Mouse (Mus musculus) intestine, embryonic 16.5 days (tissue): Measurements from ENCODE around the gene Atg7. TPM values are rescaled to one million over a fixed set of nuclear protein-coding genes. Genes with fewer than 3 reads are reported as not detected.

Experiments used
- ATAC-seq: fragments of 200-750 bp; cut with Nextera tagmentation; 2 replicates; pipeline ENCODE4 v1.8.0; 2017; ENCODE audit warnings: moderate TSS enrichment, moderate library complexity
- H3K27ac ChIP-seq: fragments of 300-500 bp; sonication (generic); 2 replicates; pipeline ENCODE4 v1.5.1; 2014; ENCODE audit warnings: mild to moderate bottlenecking, low read length
- H3K27me3 ChIP-seq: fragments of 300-500 bp; sonication (generic); replicated peaks from 2 replicates; pipeline ENCODE4 v1.6.1; 2014; ENCODE audit warnings: low read length, control low read depth, mixed read lengths; ENCODE audit not compliant: control insufficient read depth, insufficient read depth
- H3K36me3 ChIP-seq: fragments of 300-500 bp; sonication (generic); 2 replicates; pipeline ENCODE4 v1.6.1; 2014; ENCODE audit warnings: low read length, control low read depth; ENCODE audit not compliant: control insufficient read depth, insufficient read depth
- H3K4me1 ChIP-seq: fragments of 300-500 bp; sonication (generic); 2 replicates; pipeline ENCODE4 v1.6.1; 2014; ENCODE audit warnings: low read length, control low read depth, mixed read lengths; ENCODE audit not compliant: control insufficient read depth, insufficient read depth
- H3K4me2 ChIP-seq: fragments of 300-500 bp; sonication (generic); 2 replicates; pipeline ENCODE4 v1.6.1; 2014; ENCODE audit warnings: low read depth, low read length, control low read depth
- H3K4me3 ChIP-seq: fragments of 300-500 bp; sonication (generic); 2 replicates; pipeline ENCODE4 v1.5.1; 2014; ENCODE audit warnings: mild to moderate bottlenecking, low read length
- H3K9ac ChIP-seq: fragments of 300-500 bp; sonication (generic); 2 replicates; pipeline ENCODE4 v1.6.1; 2014; ENCODE audit warnings: low read depth, low read length
- H3K9me3 ChIP-seq: fragments of 300-500 bp; sonication (generic); 2 replicates; pipeline ENCODE4 v1.6.1; 2016; ENCODE audit warnings: low read length, control low read depth; ENCODE audit not compliant: control insufficient read depth
- whole genome bisulfite sequencing: fragments of 180-500 bp; shearing (Covaris S2); extraction: QIAGEN DNeasy Blood & Tissue Kit; methylation state at CpG from one replicate; pipeline ENCODE4 v1.1.7; 2014; 5-methylcytosine and 5-hydroxymethylcytosine counted together
- polyA plus RNA-seq: library from polyadenylated mRNA; unstranded; fragments of >200 nt; fragmentation: Nextera tagmentation; extraction: Ambion mirVana; gene quantifications from 2 replicates; pipeline ENCODE4 v1.2.1, GENCODE M21; 2015

Atg7 gene
- polyA plus RNA-seq, 1 experiment from 2014 or later: 25.5 TPM

DNA sequence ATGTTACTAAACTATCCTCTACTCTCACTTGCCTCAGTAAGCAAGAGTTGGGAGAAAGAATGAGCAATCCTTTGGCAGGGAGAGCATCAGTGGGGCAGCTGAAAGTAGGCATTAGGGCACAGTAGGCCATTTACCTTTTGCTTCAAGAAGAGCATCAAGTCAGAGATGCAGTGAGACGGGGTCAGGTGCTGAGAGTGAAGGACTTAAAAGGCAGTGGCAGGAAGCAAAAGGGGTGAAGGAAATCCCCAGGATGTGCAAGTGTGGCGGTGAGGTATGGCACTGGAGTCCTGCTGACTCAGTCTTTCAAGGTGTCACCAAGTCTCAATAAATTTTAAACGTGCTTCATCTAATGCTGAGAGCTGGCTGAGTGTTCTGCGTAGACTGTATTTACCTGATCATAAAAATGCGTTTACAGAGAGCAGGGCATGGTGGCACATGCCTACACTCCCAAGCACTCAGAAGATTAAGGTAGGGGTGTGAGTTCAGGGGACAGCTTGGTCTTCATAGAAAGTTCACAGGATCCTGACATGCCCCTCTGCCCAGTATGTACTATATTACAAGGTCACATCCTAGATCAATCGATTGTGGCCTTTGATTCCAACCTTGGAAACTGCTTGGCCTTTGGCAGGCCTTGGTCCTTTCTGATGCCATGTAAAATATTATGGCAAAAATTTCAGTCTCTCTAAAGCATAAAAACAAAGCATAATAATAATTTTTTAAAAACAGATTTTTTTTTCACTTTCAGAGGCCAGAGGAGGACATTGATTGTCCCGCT, 14.1 kb downstream of the Atg7 start:
- no peak overlapping the region for H3K4me2 ChIP-seq
- H3K27ac ChIP-seq: no peak overlapping the region
- no peak overlapping the region for H3K9ac ChIP-seq
- 80% methylated on average over 7 of the region's 7 CpGs for WGBS
- no peaks in the 10 kb centered on the region for H3K36me3 ChIP-seq
- no peak for ATAC-seq
- peaks cover 9% of the 10 kb centered on the region; the same call in 1 of the 2 replicates for H3K4me1 ChIP-seq
- no peak overlapping the region for H3K4me3 ChIP-seq
- H3K27me3 ChIP-seq: no peaks in the 10 kb centered on the region
- no peaks in the 10 kb centered on the region for H3K9me3 ChIP-seq

DNA sequence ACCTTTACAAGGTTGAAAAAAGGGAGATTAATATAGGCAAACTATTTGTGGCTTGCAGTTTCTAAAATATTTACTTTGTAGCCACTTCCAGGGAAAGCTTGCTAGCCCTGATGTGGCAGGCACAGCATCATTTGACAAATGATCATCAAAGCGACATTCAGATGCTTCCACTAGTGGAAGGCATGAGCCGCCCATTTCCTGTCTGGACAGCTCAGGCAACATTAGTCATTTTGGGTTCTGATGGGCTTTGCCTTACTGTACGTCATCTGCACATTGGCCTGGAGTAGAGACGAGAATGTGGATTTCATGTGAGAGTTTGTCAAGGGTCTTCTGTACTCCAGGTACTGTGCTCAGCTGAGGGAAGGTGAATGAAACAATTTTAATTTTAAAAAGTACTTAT, 14.9 kb downstream of the Atg7 start:
- no peak overlapping the region for H3K4me3 ChIP-seq
- H3K4me1 ChIP-seq: 0 out of 2 replicates have a peak, but pooled peaks cover 6% of the 10 kb centered on the region
- H3K36me3 ChIP-seq: no peaks in the 10 kb centered on the region
- no peak overlapping the region for H3K27ac ChIP-seq
- 60% methylated on average over 4 of the region's 4 CpGs for WGBS
- no peak overlapping the region for H3K4me2 ChIP-seq
- no peak overlapping the region for H3K9ac ChIP-seq
- H3K27me3 ChIP-seq: no peaks in the 10 kb centered on the region
- H3K9me3 ChIP-seq: no peaks in the 10 kb centered on the region
- no peak for ATAC-seq

DNA sequence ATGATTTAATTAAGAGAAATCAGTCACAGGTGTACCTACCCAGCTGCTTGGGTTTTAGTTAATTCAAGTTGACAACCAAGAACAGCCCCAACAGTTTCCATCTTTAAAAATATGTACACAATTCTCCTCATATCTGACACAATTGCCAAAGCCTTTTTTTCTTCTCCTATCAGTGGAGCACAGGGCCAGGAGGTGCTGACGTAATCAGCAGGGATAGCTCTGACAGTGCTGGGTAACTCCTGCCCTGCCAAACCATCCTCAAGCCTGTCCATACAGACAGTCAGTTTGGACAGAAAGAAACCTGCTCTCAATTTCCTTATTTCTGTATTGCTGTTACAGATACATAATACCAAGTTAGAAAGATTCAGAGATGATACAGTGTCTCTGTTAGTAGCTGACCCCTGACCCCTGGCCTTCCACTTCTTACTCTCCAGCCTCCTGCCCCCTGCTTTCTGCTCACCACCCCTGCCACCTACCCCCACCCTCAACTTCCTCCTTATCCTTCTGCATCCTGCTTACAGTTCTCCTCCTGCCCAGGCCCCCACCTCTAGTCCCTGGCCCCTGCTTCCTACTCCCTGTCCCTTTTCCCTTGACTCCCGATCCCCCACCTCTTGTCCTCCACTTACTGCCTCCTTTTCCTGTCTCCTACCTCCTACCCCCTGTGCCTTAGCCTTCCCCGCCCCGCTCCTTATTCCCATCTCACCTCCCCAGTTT, 16.5 kb downstream of the Atg7 start:
- no peaks in the 10 kb centered on the region for H3K27me3 ChIP-seq
- no peak overlapping the region for H3K4me3 ChIP-seq
- 0 out of 2 replicates have a peak, but pooled peaks cover 6% of the 10 kb centered on the region for H3K4me1 ChIP-seq
- no peaks in the 10 kb centered on the region for H3K36me3 ChIP-seq
- H3K27ac ChIP-seq: no peak overlapping the region
- WGBS: 67% methylated on average over 4 of the region's 4 CpGs
- H3K4me2 ChIP-seq: no peak overlapping the region
- ATAC-seq: no peak
- H3K9me3 ChIP-seq: no peaks in the 10 kb centered on the region
- H3K9ac ChIP-seq: no peak overlapping the region

DNA sequence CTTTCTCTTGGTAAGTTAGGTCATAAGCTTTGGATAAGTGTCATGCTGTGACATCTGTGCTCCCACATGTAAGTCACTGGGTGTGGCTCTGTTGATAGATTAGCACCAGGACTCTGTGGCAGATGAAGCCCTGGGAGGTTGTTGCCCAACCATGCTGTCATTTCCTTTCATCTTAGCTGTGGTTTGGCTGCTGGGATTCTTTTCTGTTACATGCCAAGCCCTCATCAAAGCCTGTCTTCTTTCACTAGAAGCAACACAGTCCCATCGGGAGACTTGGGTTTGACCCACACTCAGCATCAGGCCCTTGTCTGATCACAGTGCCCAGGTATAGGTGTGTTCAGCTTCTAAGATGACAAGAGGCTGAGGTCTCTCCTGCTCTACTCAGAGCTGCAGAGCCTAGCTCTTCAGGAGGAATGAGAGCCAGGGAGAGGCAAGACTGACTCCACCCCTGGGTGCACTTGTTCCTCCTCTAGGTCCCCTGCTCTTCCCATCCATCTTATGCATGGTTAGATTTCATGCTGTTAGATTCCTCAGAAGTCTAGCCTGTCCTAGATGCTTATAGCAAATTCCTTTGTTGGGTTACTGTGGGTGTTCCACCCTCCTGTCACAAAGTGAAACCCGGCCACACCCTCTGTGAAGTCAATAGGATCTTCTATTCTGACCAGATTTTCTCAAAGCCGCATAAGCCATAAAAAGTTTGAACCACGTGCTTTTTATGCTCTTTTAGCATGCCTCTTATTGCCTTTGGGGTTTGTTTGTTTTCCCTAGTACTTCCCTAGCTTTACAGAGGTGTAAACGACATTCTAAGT, 17.3 kb downstream of the Atg7 start:
- no peak overlapping the region for H3K4me2 ChIP-seq
- peak; percentile 65 for ATAC-seq
- no peak overlapping the region for H3K27ac ChIP-seq
- 39% methylated on average over 5 of the region's 5 CpGs for WGBS
- H3K27me3 ChIP-seq: no peaks in the 10 kb centered on the region
- no peaks in the 10 kb centered on the region for H3K36me3 ChIP-seq
- no peak overlapping the region for H3K9ac ChIP-seq
- H3K9me3 ChIP-seq: no peaks in the 10 kb centered on the region
- H3K4me1 ChIP-seq: 0 out of 2 replicates have a peak, but pooled peaks cover 6% of the 10 kb centered on the region
- H3K4me3 ChIP-seq: no peak overlapping the region

DNA sequence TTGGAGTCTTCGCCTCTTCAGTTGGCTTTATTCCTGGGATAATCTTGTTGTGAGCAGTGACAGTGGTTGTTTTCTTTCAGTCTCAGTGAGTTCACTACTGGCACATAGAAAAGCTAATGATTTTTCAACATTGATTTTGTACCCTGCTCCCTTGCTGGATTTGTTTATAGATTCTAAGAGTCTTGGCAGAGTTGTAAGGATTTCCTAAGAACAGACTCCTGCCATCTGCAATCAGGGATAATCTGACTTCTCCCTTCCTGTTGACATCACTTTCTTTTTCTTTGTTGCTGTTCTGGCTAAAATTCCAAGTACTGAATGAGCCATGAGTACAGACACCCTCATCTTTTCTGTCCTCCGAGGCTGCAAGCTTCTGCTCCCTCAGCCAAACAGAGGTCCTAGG, 20.8 kb downstream of the Atg7 start:
- no peak overlapping the region for H3K4me2 ChIP-seq
- H3K9me3 ChIP-seq: no peaks in the 10 kb centered on the region
- H3K4me3 ChIP-seq: no peak overlapping the region
- H3K4me1 ChIP-seq: 0 out of 2 replicates have a peak, but pooled peaks cover 6% of the 10 kb centered on the region
- H3K36me3 ChIP-seq: no peaks in the 10 kb centered on the region
- no peak overlapping the region for H3K9ac ChIP-seq
- no peak for ATAC-seq
- H3K27me3 ChIP-seq: no peaks in the 10 kb centered on the region
- H3K27ac ChIP-seq: no peak overlapping the region
- WGBS: 74% methylated on average over 2 of the region's 2 CpGs

DNA sequence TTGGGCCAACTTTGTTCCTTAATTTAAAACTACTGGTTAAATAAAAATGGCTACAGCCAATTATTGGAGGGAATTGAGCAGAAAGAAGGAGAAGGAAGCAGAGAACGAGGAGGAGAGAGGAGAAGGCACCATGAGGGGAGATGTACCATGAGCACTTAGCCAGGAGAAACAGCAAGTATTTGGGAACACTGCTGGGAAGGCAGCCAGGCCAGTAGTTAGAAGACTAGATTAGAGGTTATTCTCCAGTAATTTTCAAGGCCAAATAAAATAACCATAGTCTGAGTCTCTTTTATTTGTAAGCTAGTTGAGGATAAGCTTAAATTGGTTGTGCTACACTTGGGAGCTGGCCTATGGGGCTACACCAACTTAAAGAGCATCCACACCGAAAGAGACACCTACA, 21.8 kb downstream of the Atg7 start:
- no peak overlapping the region for H3K4me2 ChIP-seq
- WGBS: 78% methylated on average over 2 of the region's 2 CpGs
- H3K27ac ChIP-seq: no peak overlapping the region
- H3K36me3 ChIP-seq: no peaks in the 10 kb centered on the region
- H3K4me1 ChIP-seq: 0 out of 2 replicates have a peak, but pooled peaks cover 4% of the 10 kb centered on the region
- H3K9me3 ChIP-seq: no peaks in the 10 kb centered on the region
- no peaks in the 10 kb centered on the region for H3K27me3 ChIP-seq
- no peak for ATAC-seq
- no peak overlapping the region for H3K9ac ChIP-seq
- H3K4me3 ChIP-seq: no peak overlapping the region

DNA sequence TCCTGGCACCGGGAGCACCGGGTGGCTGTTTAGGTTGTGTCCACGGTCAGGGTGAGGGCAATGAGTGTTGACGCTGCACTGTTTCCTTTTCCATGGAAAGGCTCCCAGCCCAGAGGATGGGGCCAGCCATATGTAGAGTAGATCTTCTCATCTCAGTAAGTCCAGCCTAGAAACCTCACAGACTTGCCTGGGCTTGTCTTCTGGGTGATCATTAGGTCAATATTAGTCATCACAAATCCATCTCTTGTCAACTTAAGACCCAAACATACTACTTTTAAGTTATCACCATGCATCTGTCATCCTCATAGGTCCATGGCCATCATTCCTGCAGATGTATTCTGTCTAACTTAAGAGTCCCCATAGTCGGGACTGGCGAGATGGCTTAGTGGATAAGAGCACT, 24.6 kb downstream of the Atg7 start:
- Histone ChIP-seq H3K9me3 (no peaks in the 10 kb centered on the region), H3K36me3 (no peaks in the 10 kb centered on the region), H3K4me2 (no peak overlapping the region), H3K4me3 (no peak overlapping the region), H3K27ac (no peak overlapping the region), H3K27me3 (no peaks in the 10 kb centered on the region), H3K4me1 (no peaks in the 10 kb centered on the region), H3K9ac (no peak overlapping the region)
- 89% methylated on average over 6 of the region's 6 CpGs for WGBS
- ATAC-seq: no peak

DNA sequence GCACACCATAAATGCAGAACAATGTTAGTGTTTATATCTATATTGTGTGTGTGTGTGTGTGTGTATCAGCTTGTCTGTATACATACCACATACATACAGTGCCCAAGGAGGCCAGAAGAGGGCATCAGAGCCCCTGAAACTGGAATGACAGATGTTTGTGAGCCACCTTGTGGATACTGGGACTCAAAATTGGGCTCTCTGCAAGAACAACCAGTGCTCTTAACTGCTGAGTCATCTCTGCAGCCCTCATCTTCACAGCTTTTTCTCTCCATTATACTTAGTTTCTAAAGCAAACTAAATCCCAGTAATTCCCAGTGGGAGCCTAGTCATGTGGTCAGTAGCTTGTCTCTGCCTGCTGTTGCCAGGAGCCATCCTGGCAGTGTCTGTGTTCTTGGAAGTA, 31.9 kb downstream of the Atg7 start:
- Histone ChIP-seq H3K36me3 (no peaks in the 10 kb centered on the region), H3K9ac (no peak overlapping the region), H3K9me3 (no peaks in the 10 kb centered on the region), H3K4me1 (no peaks in the 10 kb centered on the region), H3K27ac (no peak overlapping the region), H3K4me3 (no peak overlapping the region), H3K4me2 (no peak overlapping the region), H3K27me3 (no peaks in the 10 kb centered on the region)
- no peak for ATAC-seq

DNA sequence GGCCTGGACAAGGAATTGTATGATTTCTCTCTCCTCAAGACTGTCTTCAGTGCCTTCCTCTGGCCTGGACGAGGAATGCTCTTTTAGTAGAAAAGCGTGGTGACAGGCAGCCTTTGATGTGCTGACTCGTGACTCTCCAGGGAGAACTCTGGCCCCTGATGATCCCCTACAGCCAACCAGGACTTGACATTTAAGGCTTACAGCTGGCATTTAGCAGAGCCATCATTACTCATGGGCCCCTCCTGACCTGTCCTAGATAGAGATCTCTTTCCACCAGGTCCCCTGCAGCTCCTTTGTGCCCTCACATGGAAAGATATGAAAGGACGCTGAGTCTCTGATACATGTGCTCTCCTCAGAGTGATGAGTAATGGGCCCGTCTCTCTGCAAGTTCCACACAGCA, 33.2 kb downstream of the Atg7 start:
- Histone ChIP-seq H3K36me3 (no peaks in the 10 kb centered on the region), H3K27me3 (no peaks in the 10 kb centered on the region), H3K27ac (no peak overlapping the region), H3K9ac (no peak overlapping the region), H3K4me1 (no peaks in the 10 kb centered on the region), H3K9me3 (no peaks in the 10 kb centered on the region), H3K4me3 (no peak overlapping the region), H3K4me2 (no peak overlapping the region)
- 57% methylated on average over 5 of the region's 5 CpGs for WGBS
- ATAC-seq: no peak
